Mouse (Mus musculus): ENCODE data around the gene Sh3bp5. TPM values are rescaled to one million over a fixed set of nuclear protein-coding genes. Genes with fewer than 3 reads are reported as not detected.

The Sh3bp5 gene
- polyA plus RNA-seq, 2 experiments = 22.2 to 49.1 TPM

DNA sequence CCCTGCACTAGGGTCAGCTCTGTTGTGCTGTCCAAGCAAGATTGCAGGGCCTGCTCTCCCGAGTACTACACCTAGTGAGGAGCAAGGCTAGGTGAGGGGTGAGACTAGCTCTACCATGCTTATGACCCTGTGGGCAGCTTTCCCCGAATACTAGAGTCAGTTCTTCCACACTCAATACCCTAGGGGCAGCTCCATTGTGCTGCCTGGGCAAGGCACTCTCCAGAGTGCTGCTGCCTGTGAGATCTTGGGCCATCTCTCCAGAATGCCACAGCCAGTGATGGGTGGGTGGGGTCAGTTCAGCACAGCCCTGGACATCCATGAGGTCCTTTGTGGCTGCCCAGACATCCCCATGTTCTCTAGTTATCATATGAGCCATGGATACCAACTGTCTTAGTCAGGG is 106.1 kb downstream of the Sh3bp5 start:
- no peaks in the 10 kb centered on the region for H3K9me3 ChIP-seq (ENCODE audit: control insufficient read depth, low read length)
- H3K4me1 ChIP-seq (ENCODE audit: control insufficient read depth, insufficient read depth, low read length) = no peaks in the 10 kb centered on the region
- TF ChIP-seq POLR2A (IDR thresholded peaks at IDR 0.05; ENCODE audit: borderline replicate concordance, extremely low read depth, insufficient read depth, insufficient read length) = no peak
- 48% methylated on average over 2 of the region's 2 CpGs for WGBS
- DNase-seq (ENCODE audit: low spot score) (no peak), ATAC-seq (ENCODE audit: low FRiP score, low read depth) (no peak)
- no peaks in the 10 kb centered on the region for H3K36me3 ChIP-seq (ENCODE audit: control insufficient read depth, insufficient read depth, low read length)
- no peak overlapping the region for H3K4me2 ChIP-seq (replicated peaks; ENCODE audit: low read depth, low read length, severe bottlenecking)
- no peak overlapping the region for H3K9ac ChIP-seq (ENCODE audit: low read depth, low read length, severe bottlenecking)
- no peak overlapping the region for H3K27ac ChIP-seq (replicated peaks; ENCODE audit: low read depth, low read length)
- no peak overlapping the region for H3K4me3 ChIP-seq (replicated peaks; ENCODE audit: low read length)
- no peaks in the 10 kb centered on the region for H3K27me3 ChIP-seq (ENCODE audit: control insufficient read depth, insufficient read depth, low read length)

DNA sequence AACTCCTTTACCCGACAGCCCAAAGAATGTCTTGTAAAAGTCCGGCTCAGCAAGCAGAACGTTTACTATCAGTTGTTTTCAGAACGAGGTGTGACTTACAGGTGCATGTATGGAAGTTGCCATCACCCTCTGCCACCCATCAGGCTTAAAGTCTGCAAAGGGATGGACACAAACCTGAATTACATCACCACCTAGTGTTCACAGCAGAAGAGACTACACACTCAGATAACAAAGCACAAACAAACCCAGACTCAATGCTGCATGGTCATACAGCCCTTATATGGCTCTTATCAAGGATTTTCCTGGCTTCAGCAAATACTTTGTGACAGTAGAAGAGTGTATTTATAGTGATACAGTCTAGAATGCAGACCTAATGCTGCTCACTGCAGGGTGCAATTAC is 108.2 kb downstream of the Sh3bp5 start:
- H3K27ac ChIP-seq (replicated peaks; ENCODE audit: low read depth, low read length) = no peak overlapping the region

DNA sequence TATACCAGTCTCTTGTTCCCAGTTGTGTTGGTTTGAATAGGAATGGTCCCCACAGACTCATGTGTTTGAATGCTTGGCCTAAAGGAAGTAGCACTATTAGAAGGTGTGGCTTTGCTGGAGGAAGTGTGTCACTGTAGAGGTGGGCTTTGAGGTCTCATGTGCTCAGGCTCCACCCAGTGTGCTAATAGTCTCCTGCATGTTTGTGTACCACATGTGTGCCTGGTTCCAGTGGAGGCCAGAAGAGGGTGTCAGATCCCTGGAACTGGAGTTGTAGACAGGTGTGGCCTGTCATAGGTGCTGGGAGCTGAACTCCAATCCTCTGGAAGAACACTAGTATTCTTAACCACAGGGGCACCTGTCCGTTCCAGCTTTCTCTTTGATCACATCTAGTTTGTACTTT is 108.7 kb downstream of the Sh3bp5 start:
- H3K36me3 ChIP-seq (ENCODE audit: control insufficient read depth, insufficient read depth, low read length) = no peaks in the 10 kb centered on the region
- 94% methylated on average over 1 of the region's 1 CpGs for WGBS
- DNase-seq (ENCODE audit: low spot score) (no peak), ATAC-seq (ENCODE audit: low FRiP score, low read depth) (no peak)
- no peaks in the 10 kb centered on the region for H3K9me3 ChIP-seq (ENCODE audit: control insufficient read depth, low read length)
- no peak overlapping the region for H3K9ac ChIP-seq (ENCODE audit: low read depth, low read length, severe bottlenecking)
- TF ChIP-seq POLR2A (IDR thresholded peaks at IDR 0.05; ENCODE audit: borderline replicate concordance, extremely low read depth, insufficient read depth, insufficient read length) = no peak
- no peak overlapping the region for H3K27ac ChIP-seq (replicated peaks; ENCODE audit: low read depth, low read length)
- no peaks in the 10 kb centered on the region for H3K4me1 ChIP-seq (ENCODE audit: control insufficient read depth, insufficient read depth, low read length)
- no peaks in the 10 kb centered on the region for H3K27me3 ChIP-seq (ENCODE audit: control insufficient read depth, insufficient read depth, low read length)
- H3K4me3 ChIP-seq (replicated peaks; ENCODE audit: low read length) = no peak overlapping the region
- no peak overlapping the region for H3K4me2 ChIP-seq (replicated peaks; ENCODE audit: low read depth, low read length, severe bottlenecking)

More for the DNA sequence above, 108.2 kb downstream of the Sh3bp5 start:
- no peak overlapping the region for H3K4me3 ChIP-seq (replicated peaks; ENCODE audit: low read length)
- no peaks in the 10 kb centered on the region for H3K36me3 ChIP-seq (ENCODE audit: control insufficient read depth, insufficient read depth, low read length)
- no peaks in the 10 kb centered on the region for H3K27me3 ChIP-seq (ENCODE audit: control insufficient read depth, insufficient read depth, low read length)
- DNase-seq (ENCODE audit: low spot score) (no peak), ATAC-seq (ENCODE audit: low FRiP score, low read depth) (no peak)
- H3K4me2 ChIP-seq (replicated peaks; ENCODE audit: low read depth, low read length, severe bottlenecking) = no peak overlapping the region
- no peak for TF ChIP-seq POLR2A (IDR thresholded peaks at IDR 0.05; ENCODE audit: borderline replicate concordance, extremely low read depth, insufficient read depth, insufficient read length)
- 68% methylated on average over 4 of the region's 4 CpGs for WGBS
- H3K9ac ChIP-seq (ENCODE audit: low read depth, low read length, severe bottlenecking) = no peak overlapping the region
- H3K4me1 ChIP-seq (ENCODE audit: control insufficient read depth, insufficient read depth, low read length) = no peaks in the 10 kb centered on the region
- no peaks in the 10 kb centered on the region for H3K9me3 ChIP-seq (ENCODE audit: control insufficient read depth, low read length)

DNA sequence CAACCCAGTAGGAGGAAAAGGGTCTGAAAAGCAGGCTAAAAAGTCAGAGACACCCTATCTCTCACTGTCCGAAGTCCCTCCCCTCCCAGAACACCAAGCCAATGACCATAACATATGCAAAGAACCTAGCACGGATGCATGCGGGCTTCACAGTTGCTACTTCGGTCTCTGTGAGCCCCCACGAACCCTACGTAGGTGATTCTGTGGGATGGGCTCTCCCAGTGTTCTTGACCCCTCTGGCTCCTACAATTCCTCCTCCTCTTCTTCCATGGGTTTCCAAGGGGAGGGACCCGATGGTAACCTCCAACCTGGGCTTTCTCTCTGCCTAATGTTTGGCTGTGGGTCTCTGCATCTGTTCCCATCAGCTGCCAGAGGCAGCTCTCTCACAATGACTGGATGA is 109.1 kb downstream of the Sh3bp5 start:
- DNase-seq (ENCODE audit: low spot score) (no peak), ATAC-seq (ENCODE audit: low FRiP score, low read depth) (no peak)
- no peak for TF ChIP-seq POLR2A (IDR thresholded peaks at IDR 0.05; ENCODE audit: borderline replicate concordance, extremely low read depth, insufficient read depth, insufficient read length)
- Histone ChIP-seq H3K4me2 (replicated peaks; ENCODE audit: low read depth, low read length, severe bottlenecking) (no peak overlapping the region), H3K27me3 (ENCODE audit: control insufficient read depth, insufficient read depth, low read length) (no peaks in the 10 kb centered on the region), H3K27ac (replicated peaks; ENCODE audit: low read depth, low read length) (no peak overlapping the region), H3K36me3 (ENCODE audit: control insufficient read depth, insufficient read depth, low read length) (no peaks in the 10 kb centered on the region), H3K4me3 (replicated peaks; ENCODE audit: low read length) (no peak overlapping the region), H3K9ac (ENCODE audit: low read depth, low read length, severe bottlenecking) (no peak overlapping the region), H3K4me1 (ENCODE audit: control insufficient read depth, insufficient read depth, low read length) (no peaks in the 10 kb centered on the region), H3K9me3 (ENCODE audit: control insufficient read depth, low read length) (no peaks in the 10 kb centered on the region)
- WGBS = 60% methylated on average over 7 of the region's 7 CpGs

DNA sequence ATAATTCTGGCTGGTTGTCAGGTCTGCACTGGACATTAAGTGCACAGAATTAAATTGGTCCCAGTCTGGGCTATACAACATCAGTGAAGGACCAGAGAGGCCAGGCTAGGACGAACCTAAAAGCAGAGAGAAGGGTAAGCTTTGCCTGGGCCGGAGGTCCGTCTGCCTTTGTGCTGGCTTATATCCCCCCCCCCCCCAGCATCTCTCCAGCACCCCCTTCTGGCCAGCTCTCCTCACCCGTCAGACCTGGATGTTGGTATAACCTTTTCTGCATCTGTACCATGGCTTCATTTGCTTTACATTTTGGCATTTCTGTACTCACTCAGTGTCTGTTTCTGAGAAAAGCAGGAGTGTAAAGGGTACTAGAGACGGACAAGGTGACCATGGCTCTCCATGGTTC is 110.3 kb downstream of the Sh3bp5 start:
- Histone ChIP-seq H3K9ac (ENCODE audit: low read depth, low read length, severe bottlenecking) (no peak overlapping the region), H3K27ac (replicated peaks; ENCODE audit: low read depth, low read length) (no peak overlapping the region), H3K4me2 (replicated peaks; ENCODE audit: low read depth, low read length, severe bottlenecking) (no peak overlapping the region), H3K4me1 (ENCODE audit: control insufficient read depth, insufficient read depth, low read length) (no peaks in the 10 kb centered on the region), H3K9me3 (ENCODE audit: control insufficient read depth, low read length) (no peaks in the 10 kb centered on the region), H3K36me3 (ENCODE audit: control insufficient read depth, insufficient read depth, low read length) (no peaks in the 10 kb centered on the region), H3K27me3 (ENCODE audit: control insufficient read depth, insufficient read depth, low read length) (no peaks in the 10 kb centered on the region), H3K4me3 (replicated peaks; ENCODE audit: low read length) (no peak overlapping the region)
- 52% methylated on average over 5 of the region's 5 CpGs for WGBS
- no peak for TF ChIP-seq POLR2A (IDR thresholded peaks at IDR 0.05; ENCODE audit: borderline replicate concordance, extremely low read depth, insufficient read depth, insufficient read length)
- ATAC-seq (ENCODE audit: low FRiP score, low read depth) (no peak), DNase-seq (ENCODE audit: low spot score) (no peak)

DNA sequence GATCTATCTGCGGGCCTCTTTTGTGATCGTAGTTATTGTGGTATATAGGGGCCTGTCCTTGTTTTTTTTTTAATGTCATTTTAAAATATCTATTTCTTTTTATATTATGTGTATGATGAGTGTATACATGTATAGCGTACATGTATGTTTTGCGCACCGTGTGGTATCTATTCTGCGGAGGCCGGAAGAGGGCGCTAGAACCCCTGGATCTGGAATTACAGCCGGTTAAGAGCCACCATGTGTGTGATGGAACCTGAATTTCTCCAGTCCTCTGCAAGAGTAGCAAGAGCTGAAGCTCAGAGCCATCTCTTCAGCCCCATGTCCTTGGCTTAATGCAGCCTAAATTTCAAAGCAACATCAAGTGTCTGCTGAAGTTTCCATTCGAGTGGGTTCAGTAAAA is 111.0 kb downstream of the Sh3bp5 start:
- TF ChIP-seq POLR2A (IDR thresholded peaks at IDR 0.05; ENCODE audit: borderline replicate concordance, extremely low read depth, insufficient read depth, insufficient read length) = no peak
- Histone ChIP-seq H3K27me3 (ENCODE audit: control insufficient read depth, insufficient read depth, low read length) (no peaks in the 10 kb centered on the region), H3K4me3 (replicated peaks; ENCODE audit: low read length) (no peak overlapping the region), H3K9ac (ENCODE audit: low read depth, low read length, severe bottlenecking) (no peak overlapping the region), H3K9me3 (ENCODE audit: control insufficient read depth, low read length) (no peaks in the 10 kb centered on the region), H3K4me2 (replicated peaks; ENCODE audit: low read depth, low read length, severe bottlenecking) (no peak overlapping the region), H3K4me1 (ENCODE audit: control insufficient read depth, insufficient read depth, low read length) (no peaks in the 10 kb centered on the region), H3K36me3 (ENCODE audit: control insufficient read depth, insufficient read depth, low read length) (no peaks in the 10 kb centered on the region), H3K27ac (replicated peaks; ENCODE audit: low read depth, low read length) (no peak overlapping the region)
- no peak for ATAC-seq (ENCODE audit: low FRiP score, low read depth)
- 69% methylated on average over 10 of the region's 10 CpGs for WGBS
- no peak for DNase-seq (ENCODE audit: low spot score)
